Mouse (Mus musculus) MEL (cell line): ENCODE measurements around the gene Pjvk. TPM values are rescaled to one million over a fixed set of nuclear protein-coding genes. Genes with fewer than 3 reads are reported as not detected.

ENCODE experiments used
- DNase-seq: peaks from one replicate; pipeline ENCODE4 v3.0.0; 2011; ENCODE audit warnings: low read depth, low spot score
- H3K27ac ChIP-seq: 2 replicates; pipeline ENCODE4 v1.5.1; 2012; ENCODE audit warnings: low read depth, mild to moderate bottlenecking, control low read depth, low read length, moderate library complexity; ENCODE audit not compliant: control insufficient read depth
- H3K27me3 ChIP-seq, 2 experiments: fragments of 150-350 bp in 1 of 2; sonication (generic) in 1 of 2; 2 replicates each; pipeline ENCODE4 v1.6.1; 2012; ENCODE audit warnings: low read length in 2 of 2, mild to moderate bottlenecking in 2 of 2, improper control_type of control experiment in 1 of 2, moderate library complexity in 1 of 2; ENCODE audit not compliant: insufficient read depth in 2 of 2, control insufficient read depth in 1 of 2
- H3K36me3 ChIP-seq, 2 experiments: 2 replicates each; pipeline ENCODE4 v1.6.1; 2012 to 2014; ENCODE audit warnings: low read length in 2 of 2, improper control_type of control experiment in 1 of 2, inconsistent platforms in 1 of 2, mild to moderate bottlenecking in 1 of 2; ENCODE audit not compliant: insufficient read depth in 2 of 2, control insufficient read depth in 1 of 2
- H3K4me1 ChIP-seq, 2 experiments: fragments of 150-350 bp in 1 of 2; sonication (generic) in 1 of 2; 2 replicates each; pipeline ENCODE4 v1.6.1; 2012; ENCODE audit warnings: low read length in 2 of 2, improper control_type of control experiment in 1 of 2, mild to moderate bottlenecking in 1 of 2; ENCODE audit not compliant: insufficient read depth in 2 of 2, control insufficient read depth in 1 of 2
- H3K4me3 ChIP-seq, 2 experiments: fragments of 150-350 bp in 1 of 2; sonication (generic) in 1 of 2; 2 replicates each; pipeline ENCODE4 v1.5.1; 2012; ENCODE audit warnings: low read depth in 2 of 2, low read length in 2 of 2, mild to moderate bottlenecking in 2 of 2, moderate library complexity in 2 of 2, control low read depth in 1 of 2, improper control_type of control experiment in 1 of 2; ENCODE audit not compliant: control insufficient read depth in 1 of 2, insufficient read depth in 1 of 2
- H3K79me2 ChIP-seq: 2 replicates; pipeline ENCODE4 v1.6.1; 2012; ENCODE audit warnings: mild to moderate bottlenecking, low read length, moderate library complexity; ENCODE audit not compliant: control insufficient read depth, poor library complexity, insufficient read depth
- H3K9ac ChIP-seq: 2 replicates; pipeline ENCODE4 v1.6.1; 2012; ENCODE audit warnings: low read depth, mild to moderate bottlenecking, control low read depth, low read length, moderate library complexity; ENCODE audit not compliant: control insufficient read depth, poor library complexity, severe bottlenecking
- H3K9me3 ChIP-seq: fragments of 150-350 bp; sonication (generic); replicated peaks from 2 replicates; pipeline ENCODE4 v1.6.1; 2012; ENCODE audit warnings: mild to moderate bottlenecking, low read length, improper control_type of control experiment, moderate library complexity; ENCODE audit not compliant: insufficient read depth
- CTCF ChIP-seq, 3 experiments: IDR thresholded peaks in 2 of 3; conservative IDR thresholded peaks in 1 of 3; 2 replicates each; pipeline ENCODE4 v1.5.1; 2011 to 2012; ENCODE audit warnings: low read length in 3 of 3, low read depth in 2 of 3, mild to moderate bottlenecking in 2 of 3, improper control_type of control experiment in 1 of 3, inconsistent platforms in 1 of 3, mixed read lengths in 1 of 3, moderate library complexity in 1 of 3; ENCODE audit not compliant: control insufficient read depth in 1 of 3, insufficient read depth in 1 of 3, poor library complexity in 1 of 3, severe bottlenecking in 1 of 3
- ELF1 ChIP-seq: IDR thresholded peaks from 2 replicates; pipeline ENCODE4 v1.6.1; 2014; ENCODE audit warnings: low read depth, mild to moderate bottlenecking, inconsistent platforms, low read length, improper control_type of control experiment, moderate library complexity
- GABPA ChIP-seq: IDR thresholded peaks from 2 replicates; pipeline ENCODE4 v1.6.1; 2012; ENCODE audit warnings: low read depth, mild to moderate bottlenecking, inconsistent platforms, low read length, improper control_type of control experiment, moderate library complexity
- HCFC1 ChIP-seq: IDR thresholded peaks from 2 replicates; pipeline ENCODE4 v1.6.1; 2012; ENCODE audit warnings: low read depth, mild to moderate bottlenecking, inconsistent platforms, low read length, improper control_type of control experiment, moderate library complexity
- MAFK ChIP-seq: IDR thresholded peaks from 2 replicates; pipeline ENCODE4 v1.6.1; 2011; ENCODE audit warnings: low read depth, mild to moderate bottlenecking, low read length, improper control_type of control experiment, borderline replicate concordance
- MAZ ChIP-seq: IDR thresholded peaks from 2 replicates; pipeline ENCODE4 v1.6.1; 2012; ENCODE audit warnings: low read depth, mild to moderate bottlenecking, inconsistent platforms, low read length, improper control_type of control experiment
- MYC ChIP-seq: IDR thresholded peaks from 2 replicates; pipeline ENCODE4 v1.6.1; 2011; ENCODE audit warnings: low read depth, mild to moderate bottlenecking, low read length, improper control_type of control experiment, moderate library complexity
- NRF1 ChIP-seq: IDR thresholded peaks from 2 replicates; pipeline ENCODE4 v1.6.1; 2014; ENCODE audit warnings: low read depth, mild to moderate bottlenecking, inconsistent platforms, low read length, improper control_type of control experiment, moderate library complexity; ENCODE audit not compliant: poor library complexity, insufficient read depth, severe bottlenecking
- RAD21 ChIP-seq: IDR thresholded peaks from 2 replicates; pipeline ENCODE4 v1.6.1; 2011; ENCODE audit warnings: mild to moderate bottlenecking, low read depth, low read length, improper control_type of control experiment
- SIN3A ChIP-seq: IDR thresholded peaks from 2 replicates; pipeline ENCODE4 v1.6.1; 2012; ENCODE audit warnings: low read length, improper control_type of control experiment, inconsistent platforms
- ZC3H11A ChIP-seq: IDR thresholded peaks from 2 replicates; pipeline ENCODE4 v1.6.1; 2012; ENCODE audit warnings: low read depth, mild to moderate bottlenecking, inconsistent platforms, low read length, improper control_type of control experiment
- polyA plus RNA-seq, 2 experiments: library from polyadenylated mRNA; stranded (reverse) in 1 of 2; unstranded in 1 of 2; fragments of >175 nt in 1 of 2; fragments of >200 nt in 1 of 2; gene quantifications; 2 replicates each; pipeline versions ENCODE4 v1.2.1 to v1.2.4; 2012; ENCODE audit warnings: low replicate concordance in 2 of 2, low read depth in 1 of 2; ENCODE audit not compliant: insufficient read length in 2 of 2, insufficient read depth in 1 of 2, missing spikeins in 1 of 2
- total RNA-seq: library from RNA; depleted of rRNA; stranded (reverse); fragments of 300-350 nt; gene quantifications from 2 replicates; pipeline ENCODE4 v1.2.3, GENCODE M21; 2012

Pjvk gene
- total and polyA plus RNA-seq, 3 experiments: 0.07 TPM; not detected in 2

- TF ChIP-seq NRF1 (no peak), HCFC1 (no peak), MAFK (no peak), SIN3A (peak; percentile 49; the same call in 1 of the 2 replicates), CTCF (IDR thresholded peaks at IDR 0.05 in 2 of 3, conservative IDR thresholded peaks at IDR 0.05 in 1 of 3; ENCODE audit: control insufficient read depth in 1 of 3, insufficient read depth in 1 of 3, low read depth in 2 of 3, low read length in 3 of 3, poor library complexity in 1 of 3, severe bottlenecking in 1 of 3) (no peak), MYC (no peak), MAZ (no peak; the same call in 1 of the 2 replicates)
- TF ChIP-seq, all 39 proteins: peak for 1
- no peak for DNase-seq
- peaks cover 0 to 13% of the 10 kb centered on the region in 2 experiments; a peak in 2 of 4 replicates for H3K36me3 ChIP-seq
These were observed 821 bp upstream of the Pjvk start for GRCm38 (mm10) chr2:76647441-76647869.

GRCm38 (mm10) chr2:76648666-76649141, 428 bp downstream of the Pjvk start:
- Histone ChIP-seq H3K4me3 (peak overlapping the region; percentile 63 to 68), H3K4me1 (peaks cover 5 to 9% of the 10 kb centered on the region in 2 experiments), H3K27ac (peak overlapping the region; percentile 22; the same call in 1 of the 2 replicates), H3K9ac (peak overlapping the region; percentile 63), H3K36me3 (peaks cover 0 to 13% of the 10 kb centered on the region in 2 experiments; a peak in 2 of 4 replicates), H3K9me3 (no peaks in the 10 kb centered on the region), H3K27me3 (no peaks in the 10 kb centered on the region), H3K79me2 (no peaks in the 10 kb centered on the region)
- TF ChIP-seq MAZ (no peak), ELF1 (0 out of 2 replicates have a peak, but pooled peaks have one; percentile 8), SIN3A (peak; percentile 9; the same call in 1 of the 2 replicates), HCFC1 (peak; percentile 32; the same call in 1 of the 2 replicates)
- peak; percentile 56 for DNase-seq

More at GRCm38 (mm10) chr2:76647441-76647869, 821 bp upstream of the Pjvk start:
- no peaks in the 10 kb centered on the region for H3K9me3 ChIP-seq
- peaks cover 5 to 9% of the 10 kb centered on the region in 2 experiments for H3K4me1 ChIP-seq
- peak overlapping the region; percentile 71 to 91 for H3K4me3 ChIP-seq
- H3K27me3 ChIP-seq: no peaks in the 10 kb centered on the region
- H3K79me2 ChIP-seq: no peaks in the 10 kb centered on the region
- H3K9ac ChIP-seq: peak overlapping the region; percentile 77
- H3K27ac ChIP-seq: no peak overlapping the region

DNA sequence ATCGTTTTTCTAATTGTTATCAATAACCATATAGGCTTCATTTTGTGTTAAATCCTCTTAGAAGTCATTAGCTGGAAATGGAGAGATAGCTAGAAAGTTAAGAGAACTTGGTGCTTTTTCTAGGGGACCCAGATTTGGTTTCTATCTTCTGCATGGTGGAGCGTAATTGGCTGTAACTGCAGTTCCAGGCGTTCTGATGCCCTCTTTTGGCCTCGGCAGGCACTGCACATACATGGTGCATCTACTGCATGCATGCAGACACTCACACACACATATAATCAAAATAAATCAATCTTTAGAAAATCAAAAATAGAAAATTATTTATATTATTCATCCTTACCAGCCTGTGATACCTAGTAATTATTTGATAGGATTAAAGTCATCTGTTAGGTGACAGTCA, 4.8 kb downstream of the Pjvk start:
- Histone ChIP-seq H3K79me2 (no peaks in the 10 kb centered on the region), H3K4me1 (no peaks in the 10 kb centered on the region), H3K27me3 (no peaks in the 10 kb centered on the region), H3K9ac (no peak overlapping the region), H3K9me3 (no peaks in the 10 kb centered on the region), H3K27ac (no peak overlapping the region), H3K4me3 (no peak overlapping the region), H3K36me3 (no peaks in the 10 kb centered on the region)
- peak; percentile 13 for DNase-seq
- peak; percentile 19 to 49 (median 41); a peak in 4 of 6 replicates for TF ChIP-seq CTCF (IDR thresholded peaks at IDR 0.05 in 2 of 3, conservative IDR thresholded peaks at IDR 0.05 in 1 of 3; ENCODE audit: control insufficient read depth in 1 of 3, insufficient read depth in 1 of 3, low read depth in 2 of 3, low read length in 3 of 3, poor library complexity in 1 of 3, severe bottlenecking in 1 of 3)
- peak; percentile 17; the same call in 1 of the 2 replicates for TF ChIP-seq RAD21
- no peak for TF ChIP-seq GABPA
- no peak for TF ChIP-seq ZC3H11A
- TF ChIP-seq MAZ: no peak
- TF ChIP-seq HCFC1: no peak
